Comparison of ENCODE assay signal across 8 mouse cellular contexts in the genomic region with DNA sequence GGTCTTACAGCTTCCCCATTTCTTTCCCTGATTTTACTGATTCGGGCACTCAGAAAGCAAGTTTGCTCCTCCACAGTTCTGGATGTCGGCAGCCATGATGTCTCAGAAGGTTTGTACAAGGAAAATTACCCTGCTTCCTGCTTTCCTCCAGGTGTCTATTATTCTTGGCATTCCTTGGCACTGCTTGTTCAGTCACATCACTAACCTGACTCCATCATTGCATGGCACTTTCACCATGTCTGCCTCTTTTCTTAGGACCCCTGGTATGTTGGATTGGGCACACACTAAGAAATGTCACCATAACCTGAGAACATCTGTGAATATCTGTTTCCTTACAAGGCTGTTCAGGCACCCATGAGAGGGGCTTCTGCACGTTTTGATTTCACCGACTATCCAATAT. TPM values are rescaled to one million over a fixed set of nuclear protein-coding genes. Genes with fewer than 3 reads are reported as not detected.
A peak's percentile ranks its signal among the peaks of the same experiment; 100 is the strongest.
DNase-seq lines count a peak whose midpoint lies in the region; ATAC-seq and TF ChIP-seq lines count a peak whose summit lies in the region.

No protein-coding gene starts in this region.

- peaks cover 13% of the 10 kb centered on the region for H3K4me1 ChIP-seq in lung, embryonic 14.5 days (ENCODE audit: insufficient read depth)
- peaks cover 54% of the 10 kb centered on the region for H3K4me1 ChIP-seq in limb, embryonic 15.5 days
- H3K4me1 ChIP-seq in stomach, embryonic 15.5 days: peaks cover 31% of the 10 kb centered on the region

- H3K27ac ChIP-seq in lung, embryonic 14.5 days (ENCODE audit: low read depth): no peak overlapping the region
- peak overlapping the region; percentile 95 for H3K27ac ChIP-seq in limb, embryonic 15.5 days
- peak overlapping the region; percentile 94; the same call in 1 of the 2 replicates for H3K27ac ChIP-seq in stomach, embryonic 15.5 days

- no peak for TF ChIP-seq CTCF in lung, embryonic 14.5 days (IDR thresholded peaks at IDR 0.05; ENCODE audit: low read depth)

- 79% methylated on average over 4 of the region's 4 CpGs for WGBS in lung, embryonic 14.5 days
- WGBS in limb, embryonic 15.5 days: 65% methylated on average over 4 of the region's 4 CpGs
- 75% methylated on average over 4 of the region's 4 CpGs for WGBS in stomach, embryonic 15.5 days

- no peaks in the 10 kb centered on the region for H3K27me3 ChIP-seq in lung, embryonic 14.5 days (ENCODE audit: insufficient read depth, low read length)
- no peaks in the 10 kb centered on the region for H3K27me3 ChIP-seq in limb, embryonic 15.5 days
- H3K27me3 ChIP-seq in stomach, embryonic 15.5 days (replicated peaks): no peaks in the 10 kb centered on the region

- ATAC-seq in lung, embryonic 14.5 days (ENCODE audit: insufficient read depth): no peak
- no peak for ATAC-seq in limb, embryonic 15.5 days (ENCODE audit: insufficient number of reproducible peaks, low FRiP score, low TSS enrichment, low read depth)
- ATAC-seq in stomach, embryonic 15.5 days (ENCODE audit: insufficient read depth, low FRiP score, low read depth): no peak

- peak overlapping the region; percentile 96 for H3K4me2 ChIP-seq in lung, embryonic 14.5 days
- H3K4me2 ChIP-seq in limb, embryonic 15.5 days: peak overlapping the region; percentile 85; the same call in 1 of the 2 replicates
- peak overlapping the region; percentile 83 for H3K4me2 ChIP-seq in stomach, embryonic 15.5 days

- DNase-seq in cerebellum, adult 11-12 months: peak; percentile 42
- DNase-seq in cerebellum, adult 18-20 months: no peak
- DNase-seq in lung, embryonic 14.5 days: no peak
- DNase-seq in lung, postnatal 14 days: no peak
- DNase-seq in adrenal gland, postnatal 25 days: no peak
- DNase-seq in yolk sac, embryonic 10.5 days (ENCODE audit: low spot score): no peak

- H3K9me3 ChIP-seq in lung, embryonic 14.5 days (ENCODE audit: low read depth, low read length): no peaks in the 10 kb centered on the region
- H3K9me3 ChIP-seq in limb, embryonic 15.5 days: no peaks in the 10 kb centered on the region
- H3K9me3 ChIP-seq in stomach, embryonic 15.5 days: no peaks in the 10 kb centered on the region

- peak overlapping the region; percentile 87 for H3K9ac ChIP-seq in lung, embryonic 14.5 days
- H3K9ac ChIP-seq in limb, embryonic 15.5 days: no peak overlapping the region
- H3K9ac ChIP-seq in stomach, embryonic 15.5 days: no peak overlapping the region

- peak overlapping the region; percentile 95; the same call in 1 of the 2 replicates for H3K4me3 ChIP-seq in lung, embryonic 14.5 days (ENCODE audit: low read depth, low read length)
- no peak overlapping the region for H3K4me3 ChIP-seq in limb, embryonic 15.5 days
- peak overlapping the region; percentile 78; the same call in 1 of the 2 replicates for H3K4me3 ChIP-seq in stomach, embryonic 15.5 days (replicated peaks)

- no peaks in the 10 kb centered on the region for H3K36me3 ChIP-seq in lung, embryonic 14.5 days (ENCODE audit: insufficient read depth)
- no peaks in the 10 kb centered on the region for H3K36me3 ChIP-seq in limb, embryonic 15.5 days
- H3K36me3 ChIP-seq in stomach, embryonic 15.5 days: no peaks in the 10 kb centered on the region

RNA-seq across cellular contexts. Expression of gene Tent4a, which starts 1.6 kb away (rescaled TPM):
- 7.5 and 8.9 TPM in 2 replicates for polyA plus RNA-seq in lung, embryonic 14.5 days (2014; fragmentation: Nextera tagmentation; extraction: Ambion mirVana)
- polyA plus RNA-seq in limb, embryonic 15.5 days (2015; fragmentation: Nextera tagmentation; extraction: Ambion mirVana): 4.9 and 6.2 TPM in 2 replicates
- 5.1 and 5.6 TPM in 2 replicates for polyA plus RNA-seq in stomach, embryonic 15.5 days (2015; fragmentation: Nextera tagmentation; extraction: Ambion mirVana)
- total RNA-seq in adrenal gland, postnatal 25 days (2021): 23.4 and 25.4 TPM in 2 replicates

RNA-seq across cellular contexts. Expression of gene Nsun2, which starts 2.5 kb away (rescaled TPM):
- 130 TPM in 2 replicates for polyA plus RNA-seq in lung, embryonic 14.5 days (2014; fragmentation: Nextera tagmentation; extraction: Ambion mirVana)
- polyA plus RNA-seq in limb, embryonic 15.5 days (2015; fragmentation: Nextera tagmentation; extraction: Ambion mirVana): 132 and 136 TPM in 2 replicates
- 117 and 120 TPM in 2 replicates for polyA plus RNA-seq in stomach, embryonic 15.5 days (2015; fragmentation: Nextera tagmentation; extraction: Ambion mirVana)
- total RNA-seq in adrenal gland, postnatal 25 days (2021): 84.4 and 102 TPM in 2 replicates
